Mouse (Mus musculus) hindbrain, embryonic 16.5 days (tissue): ENCODE results near the gene Nobox. TPM values are rescaled to one million over a fixed set of nuclear protein-coding genes. Genes with fewer than 3 reads are reported as not detected.

Experiments
- ATAC-seq: fragments of 200-750 bp; cut with Nextera tagmentation; 2 replicates; pipeline ENCODE4 v1.8.0; 2017; ENCODE audit warnings: moderate TSS enrichment, moderate library complexity
- H3K27ac ChIP-seq: fragments of 300-500 bp; sonication (generic); 2 replicates; pipeline ENCODE4 v1.5.1; 2014; ENCODE audit warnings: low read depth, mild to moderate bottlenecking, control low read depth, low read length, moderate library complexity
- H3K27me3 ChIP-seq: fragments of 300-500 bp; sonication (generic); replicated peaks from 2 replicates; pipeline ENCODE4 v1.6.1; 2014; ENCODE audit warnings: low read length; ENCODE audit not compliant: control insufficient read depth, insufficient read depth
- H3K36me3 ChIP-seq: fragments of 300-500 bp; sonication (generic); 2 replicates; pipeline ENCODE4 v1.6.1; 2014; ENCODE audit warnings: mild to moderate bottlenecking, low read length, moderate library complexity, mixed read lengths; ENCODE audit not compliant: control insufficient read depth, insufficient read depth
- H3K4me1 ChIP-seq: fragments of 300-500 bp; sonication (generic); 2 replicates; pipeline ENCODE4 v1.6.1; 2014; ENCODE audit warnings: low read depth, low read length; ENCODE audit not compliant: control insufficient read depth, insufficient read depth
- H3K4me2 ChIP-seq: fragments of 300-500 bp; sonication (generic); 2 replicates; pipeline ENCODE4 v1.6.1; 2014; ENCODE audit warnings: mild to moderate bottlenecking, low read length, control low read depth, moderate library complexity
- H3K4me3 ChIP-seq: fragments of 300-500 bp; sonication (generic); 2 replicates; pipeline ENCODE4 v1.5.1; 2014; ENCODE audit warnings: mild to moderate bottlenecking, low read length, control low read depth, moderate library complexity
- H3K9ac ChIP-seq: fragments of 300-500 bp; sonication (generic); 2 replicates; pipeline ENCODE4 v1.6.1; 2014; ENCODE audit warnings: low read depth, mild to moderate bottlenecking, control low read depth, low read length, moderate library complexity
- H3K9me3 ChIP-seq: fragments of 300-500 bp; sonication (generic); 2 replicates; pipeline ENCODE4 v1.6.1; 2014; ENCODE audit warnings: mild to moderate bottlenecking, low read length, moderate library complexity; ENCODE audit not compliant: control insufficient read depth
- WGBS: fragments of 180-500 bp; shearing (Covaris S2); extraction: QIAGEN DNeasy Blood & Tissue Kit; methylation state at CpG from one replicate; pipeline ENCODE4 v1.1.7; 2014; 5-methylcytosine and 5-hydroxymethylcytosine counted together
- polyA plus RNA-seq: library from polyadenylated mRNA; unstranded; fragments of >200 nt; fragmentation: Nextera tagmentation; extraction: Ambion mirVana; gene quantifications from 2 replicates; pipeline ENCODE4 v1.2.1, GENCODE M21; 2015

Nobox gene
- polyA plus RNA-seq, 1 experiment from 2014 or later = not detected

GRCm38 (mm10) chr6:43254193-43254926 is 55.0 kb downstream of the Nobox start:
- no peaks in the 10 kb centered on the region for H3K4me1 ChIP-seq
- H3K36me3 ChIP-seq = no peaks in the 10 kb centered on the region
- WGBS = 59% methylated on average over 7 of the region's 7 CpGs
- no peak overlapping the region for H3K4me2 ChIP-seq
- H3K9ac ChIP-seq = no peak overlapping the region
- no peak for ATAC-seq
- H3K4me3 ChIP-seq = no peak overlapping the region
- H3K9me3 ChIP-seq = no peaks in the 10 kb centered on the region
- H3K27ac ChIP-seq = no peak overlapping the region
- H3K27me3 ChIP-seq = no peaks in the 10 kb centered on the region

Other genes starting within 250 kb of the Nobox start
- not detected in 2 replicates for gene Olfr441, start 203.2 kb downstream of the Nobox start, polyA plus RNA-seq
- gene Olfr237-ps1, start 163.0 kb downstream of the Nobox start, polyA plus RNA-seq = not detected in 2 replicates
- not detected in 2 replicates for gene Olfr437, start 146.3 kb downstream of the Nobox start, polyA plus RNA-seq
- not detected in 2 replicates for gene Olfr13, start 137.4 kb downstream of the Nobox start, polyA plus RNA-seq
- not detected in 2 replicates for gene Olfr435, start 112.4 kb downstream of the Nobox start, polyA plus RNA-seq
- not detected in 2 replicates for gene Olfr434, start 96.5 kb downstream of the Nobox start, polyA plus RNA-seq
- not detected in 2 replicates for gene Olfr47, start 78.0 kb downstream of the Nobox start, polyA plus RNA-seq
- gene Arhgef5, start 44.0 kb downstream of the Nobox start, polyA plus RNA-seq = 2.0 and 3.2 TPM in 2 replicates